Mouse (Mus musculus) limb, embryonic 11.5 days (tissue): ENCODE measurements around the gene Rce1. TPM values are rescaled to one million over a fixed set of nuclear protein-coding genes. Genes with fewer than 3 reads are reported as not detected.

Experiments used
- ATAC-seq: fragments of 200-750 bp; cut with Nextera tagmentation; 2 replicates; pipeline ENCODE4 v1.8.0; 2017; ENCODE audit warnings: low read depth; ENCODE audit not compliant: insufficient number of reproducible peaks, low FRiP score, low TSS enrichment
- DNase-seq: peaks from one replicate; pipeline ENCODE4 v3.0.0-alpha.2; 2015; ENCODE audit warnings: low spot score
- H3K27ac ChIP-seq: fragments of 300-500 bp; sonication (generic); replicated peaks from 2 replicates; pipeline ENCODE4 v1.5.1; 2014; ENCODE audit warnings: low read depth, mild to moderate bottlenecking, low read length
- H3K27me3 ChIP-seq: fragments of 300-500 bp; sonication (generic); 2 replicates; pipeline ENCODE4 v1.6.1; 2014; ENCODE audit warnings: mild to moderate bottlenecking, low read length, mixed read lengths; ENCODE audit not compliant: control insufficient read depth, insufficient read depth
- H3K36me3 ChIP-seq: fragments of 300-500 bp; sonication (generic); 2 replicates; pipeline ENCODE4 v1.6.1; 2014; ENCODE audit warnings: mild to moderate bottlenecking, low read length, moderate library complexity, mixed read lengths; ENCODE audit not compliant: control insufficient read depth, insufficient read depth
- H3K4me1 ChIP-seq: fragments of 300-500 bp; sonication (generic); 2 replicates; pipeline ENCODE4 v1.6.1; 2014; ENCODE audit warnings: low read length, mixed read lengths; ENCODE audit not compliant: control insufficient read depth, insufficient read depth
- H3K4me2 ChIP-seq: fragments of 300-500 bp; sonication (generic); 2 replicates; pipeline ENCODE4 v1.6.1; 2014; ENCODE audit warnings: low read depth, mild to moderate bottlenecking, moderate library complexity; ENCODE audit not compliant: severe bottlenecking
- H3K4me3 ChIP-seq: fragments of 300-500 bp; sonication (generic); 2 replicates; pipeline ENCODE4 v1.5.1; 2014; ENCODE audit warnings: low read depth, low read length
- H3K9ac ChIP-seq: fragments of 300-500 bp; sonication (generic); 2 replicates; pipeline ENCODE4 v1.6.1; 2014; ENCODE audit warnings: mild to moderate bottlenecking, low read length
- H3K9me3 ChIP-seq: fragments of 300-500 bp; sonication (generic); 2 replicates; pipeline ENCODE4 v1.6.1; 2016; ENCODE audit warnings: low read length; ENCODE audit not compliant: control insufficient read depth
- WGBS: fragments of 180-500 bp; shearing (Covaris S2); extraction: QIAGEN DNeasy Blood & Tissue Kit; methylation state at CpG from one replicate; pipeline ENCODE4 v1.1.7; 2014; 5-methylcytosine and 5-hydroxymethylcytosine counted together
- polyA plus RNA-seq: library from polyadenylated mRNA; unstranded; fragments of >200 nt; fragmentation: Nextera tagmentation; extraction: Ambion mirVana; gene quantifications from 2 replicates; pipeline ENCODE4 v1.2.1, GENCODE M21; 2014

Gene Rce1
- polyA plus RNA-seq, 1 experiment from 2014 or later: 75.2 TPM

DNA sequence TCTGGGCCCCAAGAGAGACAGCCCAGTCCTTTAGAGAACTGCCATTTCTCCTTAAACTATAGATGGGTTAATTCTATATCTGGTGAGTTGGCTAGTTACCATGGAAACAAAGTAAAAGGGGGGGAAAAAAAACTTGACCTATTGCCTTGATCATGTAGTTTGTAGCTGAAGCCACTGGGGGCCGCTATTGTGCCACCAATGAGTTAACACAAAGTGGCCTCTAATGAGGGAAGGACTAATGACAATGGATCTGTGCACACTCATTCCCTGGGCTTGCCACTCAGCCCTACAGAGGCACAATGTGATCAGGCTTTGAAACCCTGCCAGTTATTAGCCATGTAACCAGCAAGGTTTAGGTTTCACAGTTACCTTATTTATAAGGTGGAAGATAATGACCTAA is 3.4 kb upstream of the Rce1 start:
- peaks cover 6% of the 10 kb centered on the region for H3K4me1 ChIP-seq
- 0% methylated on average over 1 of the region's 1 CpGs for WGBS
- H3K27ac ChIP-seq: no peak overlapping the region
- H3K9me3 ChIP-seq: no peaks in the 10 kb centered on the region
- H3K4me3 ChIP-seq: no peak overlapping the region
- H3K9ac ChIP-seq: no peak overlapping the region
- no peak overlapping the region for H3K4me2 ChIP-seq
- ATAC-seq: no peak
- peak; percentile 81 for DNase-seq
- H3K27me3 ChIP-seq: no peaks in the 10 kb centered on the region
- no peaks in the 10 kb centered on the region; the same call in 1 of the 2 replicates for H3K36me3 ChIP-seq

DNA sequence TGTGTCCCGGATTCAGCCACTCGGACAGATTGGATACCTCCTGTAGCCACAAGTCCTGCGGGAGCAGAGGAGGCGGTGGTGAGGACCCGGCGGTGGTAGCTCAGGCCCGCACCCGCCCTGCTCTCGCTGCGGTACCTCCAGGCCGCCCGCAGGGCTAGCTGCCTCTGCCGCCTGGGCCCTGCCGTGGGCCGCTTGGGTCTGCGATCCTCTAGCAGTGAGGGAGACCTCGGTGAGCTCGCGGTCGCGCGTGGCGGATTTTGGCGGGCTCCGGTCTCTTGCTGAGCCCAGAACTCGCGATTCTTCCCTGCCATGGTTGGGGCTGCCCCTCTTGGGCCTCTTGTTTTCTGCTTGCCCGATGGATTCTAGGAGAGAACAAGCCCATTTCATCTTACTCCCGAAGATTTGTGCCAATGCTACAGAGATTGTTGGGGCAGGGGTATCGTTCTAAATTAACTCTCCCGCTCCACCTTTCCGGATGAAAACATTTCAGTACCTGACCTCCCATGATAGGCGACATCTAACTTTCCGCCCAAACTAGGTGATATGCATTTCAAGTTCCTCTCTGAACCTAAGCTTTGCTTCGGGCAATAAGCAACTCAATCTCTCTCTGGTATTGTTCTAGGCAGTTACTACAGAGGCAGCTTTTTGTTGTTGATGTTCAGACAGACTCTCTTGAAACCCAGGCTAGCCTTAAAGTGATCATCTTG is 541 bp upstream of the Rce1 start:
- Histone ChIP-seq H3K9ac (peak overlapping the region; percentile 97), H3K27me3 (no peaks in the 10 kb centered on the region), H3K36me3 (peaks cover 10% of the 10 kb centered on the region; the same call in 1 of the 2 replicates), H3K4me1 (peaks cover 6% of the 10 kb centered on the region), H3K4me3 (peak overlapping the region; percentile 91), H3K4me2 (peak overlapping the region; percentile 80), H3K9me3 (no peaks in the 10 kb centered on the region), H3K27ac (peak overlapping the region; percentile 84)
- WGBS: 2% methylated on average over 35 of the region's 35 CpGs
- ATAC-seq: peak; percentile 51
- DNase-seq: no peak

DNA sequence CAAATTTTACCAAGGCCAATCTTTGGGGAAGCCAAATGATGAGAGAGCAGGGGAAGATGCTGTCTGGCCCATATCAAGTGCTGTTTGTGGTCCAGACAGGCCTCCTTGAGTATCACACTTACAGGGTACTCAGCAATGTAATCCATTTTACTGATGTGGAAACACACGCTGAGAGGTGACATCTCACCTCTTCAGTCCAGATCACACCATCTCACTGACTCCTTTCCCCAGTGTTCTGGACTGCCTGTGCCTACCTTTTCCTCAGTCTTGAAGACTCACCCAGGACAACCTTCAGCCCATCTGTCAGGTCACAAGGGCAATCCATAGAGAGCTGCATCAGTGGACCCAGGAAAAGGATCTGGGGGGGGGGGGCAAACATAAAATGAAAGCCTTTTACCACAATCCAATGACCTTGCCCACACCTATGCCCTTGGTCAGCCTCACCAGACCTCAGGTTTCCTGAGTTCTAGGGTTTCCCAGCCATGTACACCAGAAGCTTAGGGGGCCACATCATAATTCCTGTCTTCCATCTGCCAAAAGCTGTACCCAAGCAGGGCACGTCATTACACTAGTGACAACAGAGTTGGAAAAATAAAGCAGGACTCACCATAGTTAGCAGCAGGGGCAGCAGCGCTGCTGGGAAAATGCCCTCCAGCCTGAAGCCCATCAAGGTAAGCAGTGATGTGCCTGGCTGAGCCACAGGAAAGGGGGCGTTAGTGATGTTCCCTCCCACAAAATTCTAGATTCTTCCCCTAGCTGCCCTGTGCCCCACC is 849 bp downstream of the Rce1 start:
- Histone ChIP-seq H3K4me3 (peak overlapping the region; percentile 91), H3K9me3 (no peaks in the 10 kb centered on the region), H3K9ac (peak overlapping the region; percentile 97), H3K4me1 (peaks cover 6% of the 10 kb centered on the region), H3K4me2 (peak overlapping the region; percentile 80), H3K36me3 (peaks cover 10% of the 10 kb centered on the region; the same call in 1 of the 2 replicates), H3K27ac (no peak overlapping the region; the same call in 1 of the 2 replicates), H3K27me3 (no peaks in the 10 kb centered on the region)
- no peak for DNase-seq
- peak; percentile 37; the same call in 1 of the 2 replicates for ATAC-seq
- 33% methylated on average over 4 of the region's 4 CpGs for WGBS

DNA sequence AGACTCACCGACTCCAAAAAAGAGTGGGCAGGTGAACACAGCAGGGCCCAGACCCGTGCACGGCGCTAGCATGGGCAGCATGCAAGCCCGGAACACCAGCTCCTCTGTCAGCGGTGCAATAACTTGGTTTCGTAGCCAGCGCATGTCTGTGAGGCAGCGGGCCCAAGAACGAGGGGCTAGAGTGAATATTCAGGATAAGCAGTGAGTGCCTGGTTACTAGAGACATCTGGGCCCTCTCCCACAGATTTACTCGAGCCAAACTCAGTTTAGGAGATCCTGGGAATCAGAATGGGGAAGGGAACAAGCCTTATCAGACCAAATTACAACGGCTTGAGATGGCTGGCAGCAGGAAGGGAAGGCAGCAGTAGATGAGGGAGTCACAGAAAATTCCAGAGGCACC is 1.4 kb downstream of the Rce1 start:
- no peak overlapping the region for H3K4me3 ChIP-seq
- no peaks in the 10 kb centered on the region for H3K9me3 ChIP-seq
- H3K36me3 ChIP-seq: peaks cover 10% of the 10 kb centered on the region; the same call in 1 of the 2 replicates
- DNase-seq (no peak), ATAC-seq (no peak)
- WGBS: 97% methylated on average over 12 of the region's 12 CpGs
- H3K9ac ChIP-seq: no peak overlapping the region
- H3K4me2 ChIP-seq: no peak overlapping the region
- peaks cover 6% of the 10 kb centered on the region for H3K4me1 ChIP-seq
- no peak overlapping the region for H3K27ac ChIP-seq
- no peaks in the 10 kb centered on the region for H3K27me3 ChIP-seq

DNA sequence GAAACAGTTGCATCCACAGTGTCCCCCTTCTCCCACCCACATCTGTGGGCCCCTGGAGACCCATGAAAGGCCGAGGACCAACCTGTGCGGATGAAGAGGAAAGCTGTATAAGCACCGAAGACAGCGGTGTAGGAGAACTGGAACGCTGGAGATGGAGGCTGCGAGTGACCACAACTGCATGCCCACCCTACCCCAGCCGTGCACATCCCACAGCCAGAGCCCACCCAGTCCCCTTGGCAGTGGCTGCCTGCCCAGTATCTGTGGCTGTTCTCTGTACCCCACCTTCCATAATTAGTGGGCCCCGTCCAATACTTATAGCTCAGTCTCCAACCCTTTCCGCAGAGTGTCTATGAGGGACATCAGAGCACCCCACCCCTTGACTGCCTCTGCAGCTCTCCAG is 2.0 kb downstream of the Rce1 start:
- H3K9me3 ChIP-seq: no peaks in the 10 kb centered on the region
- H3K4me2 ChIP-seq: no peak overlapping the region
- peaks cover 6% of the 10 kb centered on the region for H3K4me1 ChIP-seq
- H3K4me3 ChIP-seq: no peak overlapping the region; the same call in 1 of the 2 replicates
- 92% methylated on average over 9 of the region's 9 CpGs for WGBS
- H3K27ac ChIP-seq: no peak overlapping the region
- DNase-seq (no peak), ATAC-seq (no peak)
- peaks cover 10% of the 10 kb centered on the region; the same call in 1 of the 2 replicates for H3K36me3 ChIP-seq
- H3K27me3 ChIP-seq: no peaks in the 10 kb centered on the region
- no peak overlapping the region for H3K9ac ChIP-seq

DNA sequence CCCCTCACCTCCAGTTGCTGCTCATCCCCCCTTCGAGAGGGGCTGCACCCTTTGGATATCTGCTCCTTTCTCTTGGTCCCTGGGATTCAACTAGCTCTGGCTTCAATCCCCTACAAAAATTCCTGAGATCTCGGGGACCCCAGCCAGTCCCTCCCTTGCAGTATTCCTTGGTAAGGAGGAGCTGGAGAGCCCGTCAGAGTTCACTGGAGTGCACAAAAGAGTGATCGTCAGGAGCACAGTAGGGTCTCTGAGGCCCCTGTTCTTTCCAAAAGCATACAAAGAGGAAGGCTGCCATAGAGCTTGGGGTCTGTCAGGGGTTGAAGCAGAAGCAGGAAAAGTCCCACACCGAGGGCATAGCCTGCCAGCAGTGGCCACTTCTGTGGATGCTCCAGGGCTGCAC is 2.7 kb downstream of the Rce1 start:
- Histone ChIP-seq H3K4me2 (no peak overlapping the region), H3K27ac (no peak overlapping the region), H3K9me3 (no peaks in the 10 kb centered on the region), H3K27me3 (no peaks in the 10 kb centered on the region), H3K4me1 (peaks cover 6% of the 10 kb centered on the region; the same call in 1 of the 2 replicates), H3K9ac (no peak overlapping the region), H3K36me3 (peaks cover 10% of the 10 kb centered on the region; the same call in 1 of the 2 replicates), H3K4me3 (no peak overlapping the region)
- DNase-seq: no peak
- 86% methylated on average over 5 of the region's 5 CpGs for WGBS
- no peak for ATAC-seq

DNA sequence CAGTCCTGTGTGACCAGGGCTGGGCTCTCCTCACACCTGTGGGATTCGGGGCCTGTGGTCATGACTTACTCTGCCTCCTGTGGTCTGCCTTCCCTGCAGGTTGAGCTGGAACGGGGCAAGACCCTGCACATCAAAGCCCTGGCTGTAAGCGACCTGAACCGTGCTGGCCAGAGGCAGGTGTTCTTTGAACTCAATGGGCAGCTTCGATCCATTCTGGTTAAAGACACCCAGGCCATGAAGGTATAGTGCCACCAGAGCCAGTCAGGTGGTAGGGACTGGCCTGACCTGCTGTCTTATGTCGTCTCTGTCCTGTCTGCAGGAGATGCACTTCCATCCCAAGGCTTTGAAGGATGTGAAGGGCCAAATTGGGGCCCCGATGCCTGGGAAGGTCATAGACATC is 4.7 kb downstream of the Rce1 start:
- Histone ChIP-seq H3K4me3 (no peak overlapping the region), H3K9me3 (no peaks in the 10 kb centered on the region)
- no peak for ATAC-seq

DNA sequence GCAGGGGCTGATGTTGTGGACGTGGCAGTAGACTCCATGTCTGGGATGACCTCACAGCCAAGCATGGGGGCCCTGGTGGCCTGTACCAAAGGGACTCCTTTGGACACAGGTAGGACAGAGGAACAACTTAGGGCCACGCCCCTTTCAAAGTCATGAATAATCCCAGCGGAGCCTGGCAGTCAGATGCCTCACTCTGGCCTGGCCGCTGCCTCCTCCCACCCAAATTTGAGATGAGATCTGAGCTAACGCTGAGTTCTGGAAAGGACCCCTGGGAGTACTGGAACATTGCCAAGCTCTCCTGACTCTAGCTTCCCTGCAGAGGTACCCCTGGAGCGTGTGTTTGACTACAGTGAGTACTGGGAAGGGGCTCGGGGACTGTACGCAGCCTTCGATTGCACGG is 6.0 kb downstream of the Rce1 start:
- ATAC-seq: no peak
- H3K4me2 ChIP-seq: no peak overlapping the region
- no peak overlapping the region for H3K4me3 ChIP-seq
- WGBS: 90% methylated on average over 10 of the region's 10 CpGs
- no peak overlapping the region for H3K27ac ChIP-seq
- no peak overlapping the region for H3K9ac ChIP-seq
- peaks cover 10% of the 10 kb centered on the region; the same call in 1 of the 2 replicates for H3K36me3 ChIP-seq
- peaks cover 9% of the 10 kb centered on the region for H3K4me1 ChIP-seq
- H3K27me3 ChIP-seq: no peaks in the 10 kb centered on the region
- H3K9me3 ChIP-seq: no peaks in the 10 kb centered on the region
- no peak for DNase-seq

More for the DNA sequence above, 4.7 kb downstream of the Rce1 start:
- Histone ChIP-seq H3K9ac (no peak overlapping the region), H3K4me1 (peaks cover 7% of the 10 kb centered on the region; the same call in 1 of the 2 replicates), H3K27me3 (no peaks in the 10 kb centered on the region), H3K4me2 (no peak overlapping the region), H3K36me3 (peaks cover 10% of the 10 kb centered on the region; the same call in 1 of the 2 replicates), H3K27ac (no peak overlapping the region)
- WGBS: 88% methylated on average over 7 of the region's 7 CpGs
- no peak for DNase-seq
